Mouse (Mus musculus) brain, embryonic 14.5 days (tissue): ENCODE data around the gene Tenm3.

ENCODE experiments used
- CTCF ChIP-seq: fragments of 200-500 bp; IDR thresholded peaks from 2 replicates; pipeline ENCODE4 v1.5.1; 2012; ENCODE audit warnings: inconsistent platforms, mild to moderate bottlenecking, moderate library complexity, borderline replicate concordance; ENCODE audit not compliant: insufficient read depth, insufficient read length; ENCODE audit errors: extremely low read depth
- POLR2A ChIP-seq: fragments of 200-500 bp; IDR thresholded peaks from 2 replicates; pipeline ENCODE4 v1.6.1; 2012; ENCODE audit warnings: mild to moderate bottlenecking, inconsistent platforms, borderline replicate concordance; ENCODE audit not compliant: poor library complexity, insufficient read depth, insufficient read length, severe bottlenecking; ENCODE audit errors: extremely low read depth

GRCm38 (mm10) chr8:48704885-48705515 is 138.8 kb downstream of the Tenm3 start:
- TF ChIP-seq CTCF (no peak), POLR2A (no peak)
